8 mouse cellular contexts compared by ENCODE assay signal in genomic region chr11:77984836-77985231, GRCm38 (mm10). TPM values are rescaled to one million over a fixed set of nuclear protein-coding genes. Genes with fewer than 3 reads are reported as not detected.
A peak's percentile ranks its signal among the peaks of the same experiment; 100 is the strongest.
DNase-seq lines count a peak whose midpoint lies in the region; ATAC-seq and TF ChIP-seq lines count a peak whose summit lies in the region.

No protein-coding gene starts in this region.

- peak overlapping the region; percentile 89 for H3K27ac ChIP-seq in cerebellum, adult 2 months (ENCODE audit: insufficient read depth, low read length)
- peak overlapping the region; percentile 96 for H3K27ac ChIP-seq in intestine, embryonic 16.5 days (ENCODE audit: low read length)
- peak overlapping the region; percentile 93 for H3K27ac ChIP-seq in liver, embryonic 12.5 days
- peak overlapping the region; percentile 93 for H3K27ac ChIP-seq in neural tube, embryonic 14.5 days (ENCODE audit: low read depth, low read length)

- H3K36me3 ChIP-seq in megakaryocyte, embryonic 14.5 days (replicated peaks; ENCODE audit: low read length) = peaks cover 42% of the 10 kb centered on the region
- peaks cover 9% of the 10 kb centered on the region; the same call in 1 of the 2 replicates for H3K36me3 ChIP-seq in intestine, embryonic 16.5 days (ENCODE audit: control insufficient read depth, insufficient read depth, low read length)
- H3K36me3 ChIP-seq in liver, embryonic 12.5 days = peaks cover 45% of the 10 kb centered on the region
- peaks cover 14% of the 10 kb centered on the region; the same call in 1 of the 2 replicates for H3K36me3 ChIP-seq in neural tube, embryonic 14.5 days (ENCODE audit: control insufficient read depth, insufficient read depth, low read length)

- H3K9me3 ChIP-seq in megakaryocyte, embryonic 14.5 days = no peaks in the 10 kb centered on the region
- no peaks in the 10 kb centered on the region for H3K9me3 ChIP-seq in intestine, embryonic 16.5 days (ENCODE audit: control insufficient read depth, low read length)
- H3K9me3 ChIP-seq in liver, embryonic 12.5 days (replicated peaks) = no peaks in the 10 kb centered on the region
- H3K9me3 ChIP-seq in neural tube, embryonic 14.5 days (ENCODE audit: control insufficient read depth, low read length) = no peaks in the 10 kb centered on the region

- H3K4me1 ChIP-seq in megakaryocyte, embryonic 14.5 days = peaks cover 42% of the 10 kb centered on the region
- peaks cover 10% of the 10 kb centered on the region; the same call in 1 of the 2 replicates for H3K4me1 ChIP-seq in cerebellum, adult 2 months (ENCODE audit: control insufficient read depth, insufficient read depth, low read length)
- peaks cover 11% of the 10 kb centered on the region for H3K4me1 ChIP-seq in intestine, embryonic 16.5 days (ENCODE audit: control insufficient read depth, insufficient read depth, low read length)
- H3K4me1 ChIP-seq in liver, embryonic 12.5 days = peaks cover 42% of the 10 kb centered on the region
- 0 out of 2 replicates have a peak, but pooled peaks cover 4% of the 10 kb centered on the region for H3K4me1 ChIP-seq in neural tube, embryonic 14.5 days (ENCODE audit: control insufficient read depth, insufficient read depth, low read length)

- H3K4me2 ChIP-seq in intestine, embryonic 16.5 days (ENCODE audit: low read depth, low read length) = peak overlapping the region; percentile 89
- peak overlapping the region; percentile 85 for H3K4me2 ChIP-seq in liver, embryonic 12.5 days
- H3K4me2 ChIP-seq in neural tube, embryonic 14.5 days (ENCODE audit: low read depth, low read length) = peak overlapping the region; percentile 89

- TF ChIP-seq POLR2A in cerebellum, adult 2 months (IDR thresholded peaks at IDR 0.05; ENCODE audit: borderline replicate concordance, insufficient read depth, low read length) = no peak; the same call in 1 of the 2 replicates

- 0% methylated on average over 13 of the region's 13 CpGs for WGBS in cerebellum, adult 2 months
- WGBS in intestine, embryonic 16.5 days = 1% methylated on average over 13 of the region's 13 CpGs
- WGBS in liver, embryonic 12.5 days (ENCODE audit: insufficient replicate concordance) = 4% methylated on average over 13 of the region's 13 CpGs
- WGBS in neural tube, embryonic 14.5 days = 0% methylated on average over 13 of the region's 13 CpGs

- peak overlapping the region; percentile 98 for H3K4me3 ChIP-seq in megakaryocyte, embryonic 14.5 days (replicated peaks)
- peak overlapping the region; percentile 97 for H3K4me3 ChIP-seq in cerebellum, adult 2 months (replicated peaks; ENCODE audit: insufficient read depth, low read depth, low read length)
- peak overlapping the region; percentile 100 for H3K4me3 ChIP-seq in intestine, embryonic 16.5 days (ENCODE audit: low read length)
- peak overlapping the region; percentile 100 for H3K4me3 ChIP-seq in liver, embryonic 12.5 days
- H3K4me3 ChIP-seq in neural tube, embryonic 14.5 days (ENCODE audit: low read depth, low read length) = peak overlapping the region; percentile 99

- H3K9ac ChIP-seq in intestine, embryonic 16.5 days (ENCODE audit: low read depth, low read length) = peak overlapping the region; percentile 99
- peak overlapping the region; percentile 100 for H3K9ac ChIP-seq in liver, embryonic 12.5 days
- peak overlapping the region; percentile 92 for H3K9ac ChIP-seq in neural tube, embryonic 14.5 days (replicated peaks; ENCODE audit: low read depth, low read length)

- no peak for TF ChIP-seq CTCF in cerebellum, adult 2 months (IDR thresholded peaks at IDR 0.05; ENCODE audit: borderline replicate concordance, insufficient read depth, low read depth, low read length)

- H3K27me3 ChIP-seq in megakaryocyte, embryonic 14.5 days (replicated peaks) = no peaks in the 10 kb centered on the region
- H3K27me3 ChIP-seq in cerebellum, adult 2 months (ENCODE audit: control insufficient read depth, insufficient read depth, low read length) = no peaks in the 10 kb centered on the region
- H3K27me3 ChIP-seq in intestine, embryonic 16.5 days (replicated peaks; ENCODE audit: control insufficient read depth, insufficient read depth, low read length) = no peaks in the 10 kb centered on the region
- H3K27me3 ChIP-seq in liver, embryonic 12.5 days (replicated peaks) = no peaks in the 10 kb centered on the region
- no peaks in the 10 kb centered on the region for H3K27me3 ChIP-seq in neural tube, embryonic 14.5 days (ENCODE audit: control insufficient read depth, insufficient read depth, low read length)

- ATAC-seq in megakaryocyte, adult 5-6 weeks (ENCODE audit: poor library complexity, severe bottlenecking) = no peak
- ATAC-seq in intestine, embryonic 16.5 days = no peak
- no peak for ATAC-seq in liver, embryonic 12.5 days
- ATAC-seq in neural tube, embryonic 14.5 days (ENCODE audit: low read depth) = no peak

- peak; percentile 59 to 69 for DNase-seq in cerebellum, adult 2 months
- peak; percentile 29 for DNase-seq in gastrocnemius, postnatal 10 days
- DNase-seq in urinary bladder, postnatal 25 days (ENCODE audit: low spot score) = peak; percentile 35

RNA-seq across cellular contexts. Expression of gene Phf12, which starts 2.3 kb away (rescaled TPM):
- 75.4 and 178 TPM in 2 replicates for polyA plus RNA-seq in megakaryocyte, embryonic 14.5 days (2012; ENCODE audit: insufficient read depth, low replicate concordance)
- 51.2 and 64.5 TPM in 2 replicates for total RNA-seq in megakaryocyte, adult 5-6 weeks (2015)
- total RNA-seq in megakaryocyte, adult 5-6 weeks (2017) = 21.0 and 26.3 TPM in 2 replicates
- 50.1 and 51.9 TPM in 2 replicates for polyA plus RNA-seq in cerebellum, adult 2 months (2012; rRNA removed)
- total RNA-seq in gastrocnemius, postnatal 10 days (2021) = 10 to 100 TPM; 19.7 to 35.4 TPM
- 9.4 and 9.5 TPM in 2 replicates for polyA plus RNA-seq in intestine, embryonic 16.5 days (2015; fragmentation: Nextera tagmentation; extraction: Ambion mirVana)
- polyA plus RNA-seq in liver, embryonic 12.5 days (2016; fragmentation: Nextera tagmentation; extraction: Ambion mirVana) = 13.6 and 13.8 TPM in 2 replicates
- 16.3 and 19.0 TPM in 2 replicates for polyA plus RNA-seq in neural tube, embryonic 14.5 days (2014; fragmentation: Nextera tagmentation; extraction: Ambion mirVana)

RNA-seq across cellular contexts. Expression of gene Dhrs13, which starts 47.2 kb away (rescaled TPM):
- polyA plus RNA-seq in megakaryocyte, embryonic 14.5 days (2012; ENCODE audit: insufficient read depth, low replicate concordance) = 5.9 and 7.0 TPM in 2 replicates
- total RNA-seq in megakaryocyte, adult 5-6 weeks (2015) = 4.8 and 5.6 TPM in 2 replicates
- 3.5 and 5.3 TPM in 2 replicates for total RNA-seq in megakaryocyte, adult 5-6 weeks (2017)
- polyA plus RNA-seq in cerebellum, adult 2 months (2012; rRNA removed) = 18.8 and 19.5 TPM in 2 replicates
- total RNA-seq in gastrocnemius, postnatal 10 days (2021) = 1 to 10 TPM; 3.0 to 4.3 TPM
- polyA plus RNA-seq in intestine, embryonic 16.5 days (2015; fragmentation: Nextera tagmentation; extraction: Ambion mirVana) = 14.2 and 16.9 TPM in 2 replicates
- 25.4 and 26.4 TPM in 2 replicates for polyA plus RNA-seq in liver, embryonic 12.5 days (2016; fragmentation: Nextera tagmentation; extraction: Ambion mirVana)
- 55.6 and 58.6 TPM in 2 replicates for polyA plus RNA-seq in neural tube, embryonic 14.5 days (2014; fragmentation: Nextera tagmentation; extraction: Ambion mirVana)

RNA-seq across cellular contexts. Expression of gene Flot2, which starts 52.9 kb away (rescaled TPM):
- polyA plus RNA-seq in megakaryocyte, embryonic 14.5 days (2012; ENCODE audit: insufficient read depth, low replicate concordance) = 2.2 and 9.5 TPM in 2 replicates
- total RNA-seq in megakaryocyte, adult 5-6 weeks (2015) = 82.9 and 91.4 TPM in 2 replicates
- total RNA-seq in megakaryocyte, adult 5-6 weeks (2017) = 140 and 141 TPM in 2 replicates
- polyA plus RNA-seq in cerebellum, adult 2 months (2012; rRNA removed) = 134 and 135 TPM in 2 replicates
- 10 to 100 TPM; 68.3 to 68.5 TPM for total RNA-seq in gastrocnemius, postnatal 10 days (2021)
- 37.8 and 40.9 TPM in 2 replicates for polyA plus RNA-seq in intestine, embryonic 16.5 days (2015; fragmentation: Nextera tagmentation; extraction: Ambion mirVana)
- polyA plus RNA-seq in liver, embryonic 12.5 days (2016; fragmentation: Nextera tagmentation; extraction: Ambion mirVana) = 31.7 and 32.0 TPM in 2 replicates
- 106 and 117 TPM in 2 replicates for polyA plus RNA-seq in neural tube, embryonic 14.5 days (2014; fragmentation: Nextera tagmentation; extraction: Ambion mirVana)

RNA-seq across cellular contexts. Expression of gene Sez6, which starts 54.2 kb away (rescaled TPM):
- polyA plus RNA-seq in megakaryocyte, embryonic 14.5 days (2012; ENCODE audit: insufficient read depth, low replicate concordance) = not detected in 2 replicates
- not detected in 2 replicates for total RNA-seq in megakaryocyte, adult 5-6 weeks (2015)
- total RNA-seq in megakaryocyte, adult 5-6 weeks (2017) = not detected in 2 replicates
- 71.0 and 76.9 TPM in 2 replicates for polyA plus RNA-seq in cerebellum, adult 2 months (2012; rRNA removed)
- under 1 TPM; 0.54 to 0.70 TPM for total RNA-seq in gastrocnemius, postnatal 10 days (2021)
- polyA plus RNA-seq in intestine, embryonic 16.5 days (2015; fragmentation: Nextera tagmentation; extraction: Ambion mirVana) = 0.48 and 0.56 TPM in 2 replicates
- polyA plus RNA-seq in liver, embryonic 12.5 days (2016; fragmentation: Nextera tagmentation; extraction: Ambion mirVana) = 0.05 TPM in 1 of 2 replicates, not detected in the other
- 121 and 145 TPM in 2 replicates for polyA plus RNA-seq in neural tube, embryonic 14.5 days (2014; fragmentation: Nextera tagmentation; extraction: Ambion mirVana)
